Mouse (Mus musculus): ENCODE measurements around the gene Fam213b.
A peak's percentile ranks its signal among the peaks of the same experiment; 100 is the strongest.

Gene Fam213b

GRCm38 (mm10) chr4:154925413-154925812 is 26.5 kb upstream of the Fam213b start:
- peak; percentile 61 for DNase-seq (ENCODE audit: low read depth, low spot score)

- DNase-seq (ENCODE audit: low read depth, low spot score) = no peak
These were observed 24.0 kb upstream of the Fam213b start for GRCm38 (mm10) chr4:154922931-154923330.

GRCm38 (mm10) chr4:154922291-154922690 is 23.4 kb upstream of the Fam213b start:
- no peak for DNase-seq (ENCODE audit: low read depth, low spot score)

GRCm38 (mm10) chr4:154916662-154917061 is 17.7 kb upstream of the Fam213b start:
- DNase-seq (ENCODE audit: low read depth, low spot score) = no peak

- no peak for DNase-seq (ENCODE audit: low read depth, low spot score)
These were observed 16.4 kb upstream of the Fam213b start for GRCm38 (mm10) chr4:154915286-154915685.

- no peak for DNase-seq (ENCODE audit: low read depth, low spot score)
These were observed 15.8 kb upstream of the Fam213b start for GRCm38 (mm10) chr4:154914707-154915106.

- no peak for DNase-seq (ENCODE audit: low read depth, low spot score)
These were observed 15.3 kb upstream of the Fam213b start for GRCm38 (mm10) chr4:154914252-154914651.

- DNase-seq (ENCODE audit: low read depth, low spot score) = no peak
These were observed 14.9 kb upstream of the Fam213b start for GRCm38 (mm10) chr4:154913845-154914244.

- no peak for DNase-seq (ENCODE audit: low read depth, low spot score)
These were observed 12.7 kb upstream of the Fam213b start for GRCm38 (mm10) chr4:154911644-154912043.

- DNase-seq (ENCODE audit: low read depth, low spot score) = no peak
These were observed 11.9 kb upstream of the Fam213b start for GRCm38 (mm10) chr4:154910606-154911522.

- DNase-seq (ENCODE audit: low read depth, low spot score) = no peak
These were observed 9.6 kb upstream of the Fam213b start for GRCm38 (mm10) chr4:154908490-154908889.

- DNase-seq (ENCODE audit: low read depth, low spot score) = peak; percentile 77
These were observed 8.9 kb upstream of the Fam213b start for GRCm38 (mm10) chr4:154907833-154908232.

- peak; percentile 94 for DNase-seq (ENCODE audit: low read depth, low spot score)
These were observed 5.5 kb upstream of the Fam213b start for GRCm38 (mm10) chr4:154904185-154905071.

GRCm38 (mm10) chr4:154902371-154902770 is 3.4 kb upstream of the Fam213b start:
- no peak for DNase-seq (ENCODE audit: low read depth, low spot score)

- no peak for DNase-seq (ENCODE audit: low read depth, low spot score)
These were observed 1.1 kb downstream of the Fam213b start for GRCm38 (mm10) chr4:154897676-154898465.

- DNase-seq (ENCODE audit: low read depth, low spot score) = no peak
These were observed 3.4 kb downstream of the Fam213b start for GRCm38 (mm10) chr4:154895549-154895948.

GRCm38 (mm10) chr4:154890887-154891286 is 8.0 kb downstream of the Fam213b start:
- no peak for DNase-seq (ENCODE audit: low read depth, low spot score)

- no peak for DNase-seq (ENCODE audit: low read depth, low spot score)
These were observed 11.2 kb downstream of the Fam213b start for GRCm38 (mm10) chr4:154887593-154888250.

GRCm38 (mm10) chr4:154886876-154887592 is 11.9 kb downstream of the Fam213b start:
- no peak for DNase-seq (ENCODE audit: low read depth, low spot score)

- DNase-seq (ENCODE audit: low read depth, low spot score) = no peak
These were observed 13.5 kb downstream of the Fam213b start for GRCm38 (mm10) chr4:154885416-154885815.

All from CD4-positive helper T cell, adult 2 months (primary cell).